Mouse (Mus musculus): Measurements from ENCODE around the gene Cdk19.
A peak's percentile ranks its signal among the peaks of the same experiment; 100 is the strongest.
"Not testable (repeated sequence)": the region's sequence is repeated elsewhere in the genome, so short reads cannot be mapped to it uniquely, and the experiment has no call there.

Gene Cdk19

DNA sequence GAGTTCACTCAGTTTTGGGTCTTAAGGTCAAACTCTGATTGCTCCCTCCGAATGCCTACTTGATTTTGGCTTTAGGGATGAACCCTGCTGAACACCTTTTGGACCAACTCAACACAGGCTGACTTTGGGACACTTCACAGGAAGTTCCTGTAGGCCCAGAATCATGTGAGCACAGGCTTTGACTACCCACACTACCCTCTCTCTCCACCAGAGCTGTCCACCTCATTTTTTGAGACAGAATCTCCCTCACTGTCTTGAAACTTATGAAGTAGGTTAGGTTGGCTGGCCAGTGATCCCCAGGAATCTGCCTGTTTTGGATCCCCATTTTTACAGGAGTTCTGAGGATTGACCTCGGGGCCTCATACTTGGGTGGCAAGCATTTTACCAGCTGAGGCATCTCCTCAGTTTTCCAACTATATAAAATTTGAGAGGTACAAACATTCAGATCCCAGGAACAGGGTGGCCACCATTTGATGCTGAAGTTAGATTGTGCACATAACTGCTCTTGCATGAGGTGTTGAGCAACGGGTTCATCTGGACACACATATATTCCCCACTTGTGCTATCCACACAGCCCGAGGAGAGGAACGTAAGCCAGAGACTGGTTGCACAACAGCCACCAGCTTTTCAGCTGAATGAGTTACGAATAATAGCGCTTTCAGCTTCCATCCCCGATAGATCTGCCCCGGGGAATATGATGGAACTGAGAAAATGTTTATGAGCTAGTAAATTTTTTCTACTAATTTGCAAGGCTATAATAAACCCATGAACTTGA lies 184.9 kb downstream of the Cdk19 start:
- no peak for DNase-seq (ENCODE audit: extremely low spot score)

GRCm38 (mm10) chr10:40524991-40525390 lies 185.6 kb downstream of the Cdk19 start:
- peak; percentile 59 for DNase-seq (ENCODE audit: extremely low spot score)

- no peak for DNase-seq (ENCODE audit: extremely low spot score)
Observed at GRCm38 (mm10) chr10:40525616-40526155, 186.3 kb downstream of the Cdk19 start.

DNA sequence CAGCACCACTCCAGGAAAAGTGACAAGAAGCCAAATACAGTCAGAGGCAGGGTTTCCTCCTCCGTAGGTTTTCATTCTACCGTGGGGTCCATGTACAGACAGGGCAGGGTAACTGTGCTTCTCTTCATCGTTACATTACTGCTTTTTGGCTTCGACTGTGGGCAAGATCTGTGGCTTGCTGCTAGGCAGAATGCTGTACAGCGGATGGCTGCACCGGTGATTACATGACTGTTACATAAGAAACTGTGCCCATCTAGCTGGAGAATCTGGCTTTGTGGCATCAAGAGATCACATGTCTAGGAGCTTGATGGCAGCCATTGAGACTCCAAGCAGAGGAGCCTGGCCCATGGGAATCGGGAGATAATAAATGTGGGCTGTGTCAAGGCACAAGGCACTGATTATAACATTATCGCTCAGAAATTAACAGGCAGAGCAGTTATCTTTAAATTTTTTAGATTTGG lies 187.0 kb downstream of the Cdk19 start:
- DNase-seq (ENCODE audit: extremely low spot score): no peak

GRCm38 (mm10) chr10:40526986-40527385 lies 187.6 kb downstream of the Cdk19 start:
- no peak for DNase-seq (ENCODE audit: extremely low spot score)

GRCm38 (mm10) chr10:40527573-40527972 lies 188.2 kb downstream of the Cdk19 start:
- DNase-seq (ENCODE audit: extremely low spot score): no peak

- no peak for DNase-seq (ENCODE audit: extremely low spot score)
Observed at GRCm38 (mm10) chr10:40528668-40529067, 189.3 kb downstream of the Cdk19 start.

DNA sequence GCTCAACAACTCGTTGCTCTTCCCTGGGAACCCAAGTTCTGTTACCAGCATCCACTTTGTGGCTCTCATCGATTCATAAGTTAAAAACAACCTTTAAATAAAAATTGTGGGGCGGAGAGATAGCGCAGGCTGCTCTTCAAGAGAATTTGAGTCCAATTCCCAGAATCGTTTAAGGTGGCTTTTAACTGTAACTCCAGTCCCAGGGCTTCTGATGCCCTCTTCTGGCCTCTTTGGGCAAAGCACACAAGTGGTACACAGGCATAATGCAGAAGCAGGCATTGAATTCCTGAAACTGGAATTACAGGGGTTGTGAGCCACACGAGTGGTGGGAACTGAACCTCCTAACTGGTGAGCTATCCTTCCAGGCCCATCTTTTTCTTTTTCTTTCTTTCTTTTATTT lies 190.3 kb downstream of the Cdk19 start:
- peak; percentile 51 for DNase-seq (ENCODE audit: extremely low spot score)

GRCm38 (mm10) chr10:40530661-40531060 lies 191.3 kb downstream of the Cdk19 start:
- no peak for DNase-seq (ENCODE audit: extremely low spot score)

DNA sequence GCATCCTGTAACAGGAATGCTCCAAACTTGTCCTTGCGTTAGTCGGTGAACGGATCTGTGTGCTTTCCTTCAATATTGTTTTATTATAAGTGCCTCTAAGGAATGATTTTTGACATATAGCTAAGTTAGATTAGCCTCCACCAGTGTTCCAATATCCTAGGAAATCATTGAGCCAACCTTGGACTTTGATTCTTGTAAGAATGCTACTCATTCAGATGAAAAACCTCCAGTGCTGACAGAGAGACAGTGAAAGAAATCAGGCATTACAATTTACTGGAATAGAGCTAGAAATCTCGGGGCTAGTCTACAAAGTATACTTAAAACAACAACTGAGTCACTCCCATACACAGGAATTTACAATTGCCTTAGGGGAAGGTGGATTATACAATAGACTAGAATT lies 193.2 kb downstream of the Cdk19 start:
- not testable (repeated sequence) for DNase-seq (ENCODE audit: extremely low spot score)
